Mouse (Mus musculus) myocyte (in vitro differentiated cells): ENCODE data around the gene Pml. TPM values are rescaled to one million over a fixed set of nuclear protein-coding genes. Genes with fewer than 3 reads are reported as not detected.

Experiments
- H3K27me3 ChIP-seq: one replicate; pipeline ENCODE4 v1.6.1; 2011; ENCODE audit not compliant: control insufficient read depth, insufficient read depth, insufficient read length
- H3K36me3 ChIP-seq: one replicate; pipeline ENCODE4 v1.6.1; 2011; ENCODE audit not compliant: control insufficient read depth, insufficient read depth
- H3K4me2 ChIP-seq: one replicate; pipeline ENCODE4 v1.6.1; 2011; ENCODE audit warnings: low read depth, control low read depth
- H3K4me3 ChIP-seq: one replicate; pipeline ENCODE4 v1.5.1; 2011; ENCODE audit warnings: mild to moderate bottlenecking, control low read depth, moderate library complexity
- H3K79me2 ChIP-seq: one replicate; pipeline ENCODE4 v1.6.1; 2011; ENCODE audit not compliant: control insufficient read depth, insufficient read depth
- H3ac ChIP-seq: one replicate; pipeline ENCODE4 v1.6.1; 2011; ENCODE audit not compliant: control insufficient read depth, insufficient read length
- CEBPB ChIP-seq: IDR thresholded peaks from 2 replicates; pipeline ENCODE4 v1.6.1; 2011; ENCODE audit warnings: mild to moderate bottlenecking, moderate library complexity; ENCODE audit not compliant: poor library complexity, insufficient read depth, severe bottlenecking
- E2F4 ChIP-seq: IDR thresholded peaks from one replicate; pipeline ENCODE4 v1.6.1; 2011; ENCODE audit warnings: mild to moderate bottlenecking, control low read depth, moderate library complexity; ENCODE audit not compliant: insufficient read depth
- MAX ChIP-seq: IDR thresholded peaks from one replicate; pipeline ENCODE4 v1.6.1; 2011; ENCODE audit warnings: low read depth, mild to moderate bottlenecking, control low read depth
- MYOD1 ChIP-seq, 3 experiments: IDR thresholded peaks; one replicate each; pipeline ENCODE4 v1.6.1; 2011; ENCODE audit warnings: control low read depth in 2 of 3, low read depth in 2 of 3, mild to moderate bottlenecking in 2 of 3, moderate library complexity in 1 of 3; ENCODE audit not compliant: insufficient read length in 2 of 3, control insufficient read depth in 1 of 3
- MYOG ChIP-seq, 3 experiments: IDR thresholded peaks; one replicate each; pipeline ENCODE4 v1.6.1; 2011; ENCODE audit warnings: control low read depth in 2 of 3, low read depth in 2 of 3, mild to moderate bottlenecking in 2 of 3; ENCODE audit not compliant: insufficient read length in 2 of 3, control insufficient read depth in 1 of 3, insufficient read depth in 1 of 3
- POLR2A ChIP-seq: IDR thresholded peaks from one replicate; pipeline ENCODE4 v1.6.1; 2011; ENCODE audit warnings: low read depth, mild to moderate bottlenecking, control low read depth, moderate library complexity; ENCODE audit not compliant: insufficient read length
- POLR2AphosphoS2 ChIP-seq: IDR thresholded peaks from one replicate; pipeline ENCODE4 v1.6.1; 2011; ENCODE audit warnings: low read depth, control low read depth; ENCODE audit not compliant: insufficient read length
- REST ChIP-seq: IDR thresholded peaks from one replicate; pipeline ENCODE4 v1.6.1; 2011; ENCODE audit warnings: mild to moderate bottlenecking, control low read depth, moderate library complexity; ENCODE audit not compliant: insufficient read depth, insufficient read length
- SRF ChIP-seq: IDR thresholded peaks from one replicate; pipeline ENCODE4 v1.6.1; 2011; ENCODE audit warnings: low read depth; ENCODE audit not compliant: control insufficient read depth, insufficient read length
- TCF12 ChIP-seq: IDR thresholded peaks from one replicate; pipeline ENCODE4 v1.6.1; 2011; ENCODE audit warnings: mild to moderate bottlenecking, control low read depth; ENCODE audit not compliant: poor library complexity, insufficient read depth, severe bottlenecking
- TCF3 ChIP-seq: IDR thresholded peaks from one replicate; pipeline ENCODE4 v1.6.1; 2011; ENCODE audit warnings: low read depth, control low read depth; ENCODE audit not compliant: insufficient read length
- USF1 ChIP-seq: IDR thresholded peaks from one replicate; pipeline ENCODE4 v1.6.1; 2011; ENCODE audit warnings: low read depth, mild to moderate bottlenecking, control low read depth, moderate library complexity
- polyA plus RNA-seq: library from polyadenylated mRNA; unstranded; fragments of >200 nt; fragmentation: generic; extraction: Trizol; gene quantifications from one replicate; pipeline ENCODE4 v1.2.1, GENCODE M21; 2012; ENCODE audit warnings: missing spikeins

The Pml gene
- polyA plus RNA-seq, 1 experiment = 15.5 TPM

- Histone ChIP-seq H3K36me3 (peaks cover 11% of the 10 kb centered on the region), H3ac (no peak overlapping the region), H3K4me3 (no peak overlapping the region), H3K79me2 (no peaks in the 10 kb centered on the region), H3K27me3 (no peaks in the 10 kb centered on the region), H3K4me2 (no peak overlapping the region)
- TF ChIP-seq TCF12 = no peak
- TF ChIP-seq MYOD1 (IDR thresholded peaks at IDR 0.05; ENCODE audit: control insufficient read depth in 1 of 3, insufficient read length in 2 of 3, low read depth in 2 of 3) = no peak
- no peak for TF ChIP-seq POLR2A
- no peak for TF ChIP-seq REST
- no peak for TF ChIP-seq CEBPB
- TF ChIP-seq SRF = no peak
Measured at GRCm38 (mm10) chr9:58218539-58218938, 31.0 kb downstream of the Pml start.

DNA sequence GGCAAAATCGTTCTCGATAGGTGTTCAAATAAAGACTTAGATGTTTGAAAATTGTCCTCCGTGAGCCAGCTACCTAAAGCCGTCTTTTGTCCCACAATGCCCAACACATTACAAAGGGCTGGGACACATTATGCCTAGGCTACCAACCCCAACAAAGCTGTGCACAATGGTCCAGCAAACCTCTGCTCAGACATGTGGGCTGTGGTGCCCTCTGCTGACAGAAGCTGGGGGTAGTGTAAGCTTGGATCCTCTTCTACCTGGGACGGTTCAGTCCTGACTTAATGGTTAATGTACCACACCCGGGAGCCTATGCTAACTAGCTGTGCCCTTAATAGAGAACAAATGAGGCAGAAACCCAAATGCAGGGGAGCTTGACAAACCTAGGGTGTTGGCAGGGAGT, 33.2 kb downstream of the Pml start:
- Histone ChIP-seq H3K36me3 (peaks cover 7% of the 10 kb centered on the region), H3K27me3 (no peaks in the 10 kb centered on the region), H3ac (no peak overlapping the region), H3K4me3 (no peak overlapping the region), H3K4me2 (no peak overlapping the region), H3K79me2 (no peaks in the 10 kb centered on the region)
- no peak for TF ChIP-seq MYOD1 (IDR thresholded peaks at IDR 0.05; ENCODE audit: control insufficient read depth in 1 of 3, insufficient read length in 2 of 3, low read depth in 2 of 3)
- TF ChIP-seq POLR2AphosphoS2 = peak; percentile 72

GRCm38 (mm10) chr9:58214519-58215180, 34.9 kb downstream of the Pml start:
- Histone ChIP-seq H3K79me2 (no peaks in the 10 kb centered on the region), H3K4me2 (peak overlapping the region; percentile 31), H3K27me3 (no peaks in the 10 kb centered on the region), H3ac (no peak overlapping the region), H3K36me3 (no peaks in the 10 kb centered on the region), H3K4me3 (no peak overlapping the region)
- TF ChIP-seq POLR2AphosphoS2 (no peak), REST (no peak), TCF3 (no peak), MAX (no peak), SRF (no peak), TCF12 (no peak), USF1 (no peak), POLR2A (no peak), CEBPB (peak; percentile 61; the same call in 1 of the 2 replicates)

DNA sequence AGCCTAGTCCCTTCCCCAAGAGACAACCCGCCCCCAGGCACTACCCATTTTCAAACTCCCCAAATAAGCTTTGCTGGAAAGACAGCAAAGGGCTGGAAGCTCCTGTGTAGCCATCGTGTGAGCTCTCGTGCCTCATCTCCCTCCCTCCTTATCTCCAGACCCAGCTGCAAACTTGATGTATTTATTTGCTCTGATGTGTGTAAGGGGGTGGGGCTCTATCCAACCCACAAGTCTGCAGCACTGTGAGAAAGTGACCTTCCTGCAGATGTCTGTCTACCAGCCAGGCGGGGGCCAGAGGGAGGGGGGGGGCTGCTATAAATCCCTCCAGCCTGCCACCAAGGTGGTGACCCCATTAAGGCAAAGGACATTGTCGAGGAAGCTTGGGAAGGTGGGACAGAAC, 35.7 kb downstream of the Pml start:
- no peaks in the 10 kb centered on the region for H3K27me3 ChIP-seq

GRCm38 (mm10) chr9:58213377-58213776, 36.2 kb downstream of the Pml start:
- Histone ChIP-seq H3K4me2 (peak overlapping the region; percentile 12), H3K79me2 (no peaks in the 10 kb centered on the region), H3K36me3 (no peaks in the 10 kb centered on the region), H3K27me3 (no peaks in the 10 kb centered on the region), H3K4me3 (no peak overlapping the region), H3ac (no peak overlapping the region)
- TF ChIP-seq CEBPB = no peak
- no peak for TF ChIP-seq TCF3
- TF ChIP-seq POLR2AphosphoS2 = no peak
- no peak for TF ChIP-seq TCF12
- no peak for TF ChIP-seq MAX
- TF ChIP-seq E2F4 = no peak

More for the DNA sequence above, 35.7 kb downstream of the Pml start:
- H3K4me3 ChIP-seq = no peak overlapping the region
- H3K4me2 ChIP-seq = peak overlapping the region; percentile 31
- no peak overlapping the region for H3ac ChIP-seq
- H3K79me2 ChIP-seq = no peaks in the 10 kb centered on the region
- no peak for TF ChIP-seq MYOD1 (IDR thresholded peaks at IDR 0.05; ENCODE audit: control insufficient read depth in 1 of 3, insufficient read length in 2 of 3, low read depth in 2 of 3)
- TF ChIP-seq SRF = no peak
- TF ChIP-seq POLR2A = no peak
- no peak for TF ChIP-seq REST
- TF ChIP-seq POLR2AphosphoS2 = no peak
- no peak for TF ChIP-seq MAX
- no peak for TF ChIP-seq TCF12
- no peak for TF ChIP-seq USF1
- TF ChIP-seq CEBPB = no peak
- TF ChIP-seq E2F4 = no peak
- no peak for TF ChIP-seq TCF3
- no peak for TF ChIP-seq MYOG (IDR thresholded peaks at IDR 0.05; ENCODE audit: control insufficient read depth in 1 of 3, insufficient read depth in 1 of 3, insufficient read length in 2 of 3, low read depth in 2 of 3)
- H3K36me3 ChIP-seq = no peaks in the 10 kb centered on the region
